Mouse (Mus musculus): ENCODE measurements at regions not wholly inside any gene's neighbourhood (a gene's known extent, or its start where the extent isn't known, plus 50 kb on each side); places are given as distances from the start of the nearest gene placed in this dataset.

- H3K27ac ChIP-seq (ENCODE audit: low read length), result no peak overlapping the region
- H3K36me3 ChIP-seq (ENCODE audit: control insufficient read depth, insufficient read depth), result no peaks in the 10 kb centered on the region
- no peaks in the 10 kb centered on the region for H3K9me3 ChIP-seq (replicated peaks; ENCODE audit: control insufficient read depth, low read length)
- no peaks in the 10 kb centered on the region for H3K4me1 ChIP-seq (ENCODE audit: control insufficient read depth, low read depth, low read length)
- H3K4me3 ChIP-seq (ENCODE audit: low read depth, low read length), result no peak overlapping the region
- no peak for ATAC-seq (ENCODE audit: low read depth)
- no peak overlapping the region for H3K4me2 ChIP-seq (ENCODE audit: low read depth, low read length)
- H3K27me3 ChIP-seq (ENCODE audit: control insufficient read depth, insufficient read depth, low read depth, low read length), result no peaks in the 10 kb centered on the region
- H3K9ac ChIP-seq (ENCODE audit: low read depth, low read length), result no peak overlapping the region
- 57% methylated on average over 15 of the region's 15 CpGs for WGBS (ENCODE audit: insufficient replicate concordance)
Observed at GRCm38 (mm10) chr13:47777206-47778099, 483.6 kb upstream of the Id4 start.

- H3K4me3 ChIP-seq (ENCODE audit: low read depth, low read length), result no peak overlapping the region
- H3K27me3 ChIP-seq (ENCODE audit: control insufficient read depth, insufficient read depth, low read depth, low read length), result no peaks in the 10 kb centered on the region
- H3K9ac ChIP-seq (ENCODE audit: low read depth, low read length), result no peak overlapping the region
- no peak for ATAC-seq (ENCODE audit: low read depth)
- H3K36me3 ChIP-seq (ENCODE audit: control insufficient read depth, insufficient read depth), result no peaks in the 10 kb centered on the region
- no peaks in the 10 kb centered on the region for H3K9me3 ChIP-seq (replicated peaks; ENCODE audit: control insufficient read depth, low read length)
- no peak overlapping the region for H3K4me2 ChIP-seq (ENCODE audit: low read depth, low read length)
- H3K27ac ChIP-seq (ENCODE audit: low read length), result no peak overlapping the region
- WGBS (ENCODE audit: insufficient replicate concordance), result 58% methylated on average over 11 of the region's 14 CpGs
- H3K4me1 ChIP-seq (ENCODE audit: control insufficient read depth, low read depth, low read length), result no peaks in the 10 kb centered on the region
Observed at GRCm38 (mm10) chr13:47778218-47779009, 482.6 kb upstream of the Id4 start.

DNA sequence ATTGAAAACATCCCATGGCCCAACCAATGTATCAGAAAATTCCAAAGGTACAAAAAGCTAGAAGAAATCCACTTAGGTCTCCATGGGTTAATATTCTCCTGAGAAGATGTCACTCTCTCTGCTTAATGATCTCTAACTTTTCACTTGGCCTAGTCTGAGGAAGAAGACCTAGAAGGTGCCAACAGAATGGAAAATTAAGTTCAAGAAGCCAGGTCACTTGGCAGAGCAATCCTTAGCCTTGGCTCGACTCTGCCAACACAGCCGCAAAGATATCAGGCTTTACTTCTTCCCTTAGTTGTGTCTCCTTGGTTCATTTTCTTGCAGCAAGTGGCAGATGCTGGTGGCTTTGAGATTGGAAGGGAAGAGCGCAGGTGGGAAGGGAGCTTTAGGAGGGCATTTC is 476.6 kb upstream of the Id4 start:
- Histone ChIP-seq H3K36me3 (ENCODE audit: control insufficient read depth, insufficient read depth) (no peaks in the 10 kb centered on the region), H3K4me3 (ENCODE audit: low read depth, low read length) (no peak overlapping the region), H3K27me3 (ENCODE audit: control insufficient read depth, insufficient read depth, low read depth, low read length) (no peaks in the 10 kb centered on the region), H3K4me1 (ENCODE audit: control insufficient read depth, low read depth, low read length) (no peaks in the 10 kb centered on the region), H3K9ac (ENCODE audit: low read depth, low read length) (no peak overlapping the region), H3K4me2 (ENCODE audit: low read depth, low read length) (no peak overlapping the region), H3K27ac (ENCODE audit: low read length) (no peak overlapping the region), H3K9me3 (replicated peaks; ENCODE audit: control insufficient read depth, low read length) (no peaks in the 10 kb centered on the region)
- ATAC-seq (ENCODE audit: low read depth), result no peak
- WGBS (ENCODE audit: insufficient replicate concordance), result 72% methylated on average over 3 of the region's 3 CpGs

DNA sequence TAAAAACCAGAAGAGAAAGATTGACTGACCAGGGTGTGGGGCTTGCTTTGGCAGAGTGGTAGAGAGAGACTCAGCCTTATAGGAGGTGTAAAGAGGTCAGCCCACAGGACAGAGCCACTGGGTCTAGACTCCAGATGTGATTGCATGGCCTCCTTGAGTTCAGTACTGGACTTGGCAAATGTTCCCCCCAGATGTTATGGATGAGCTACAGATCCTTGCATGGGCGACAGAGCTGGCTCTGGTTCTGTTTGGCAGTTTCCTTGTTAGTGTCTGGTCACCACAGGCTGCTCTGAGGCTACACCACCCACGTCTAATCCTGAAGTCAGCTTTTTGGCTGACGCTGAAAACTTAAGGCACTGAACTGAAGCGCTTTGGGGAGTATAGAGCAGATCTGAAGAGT is 463.2 kb upstream of the Id4 start:
- Histone ChIP-seq H3K4me1 (ENCODE audit: control insufficient read depth, low read depth, low read length) (no peaks in the 10 kb centered on the region), H3K9ac (ENCODE audit: low read depth, low read length) (no peak overlapping the region), H3K36me3 (ENCODE audit: control insufficient read depth, insufficient read depth) (no peaks in the 10 kb centered on the region), H3K9me3 (replicated peaks; ENCODE audit: control insufficient read depth, low read length) (no peaks in the 10 kb centered on the region), H3K4me2 (ENCODE audit: low read depth, low read length) (no peak overlapping the region), H3K27ac (ENCODE audit: low read length) (no peak overlapping the region), H3K27me3 (ENCODE audit: control insufficient read depth, insufficient read depth, low read depth, low read length) (no peaks in the 10 kb centered on the region), H3K4me3 (ENCODE audit: low read depth, low read length) (no peak overlapping the region)
- no peak for ATAC-seq (ENCODE audit: low read depth)
- WGBS (ENCODE audit: insufficient replicate concordance), result 55% methylated on average over 4 of the region's 4 CpGs

DNA sequence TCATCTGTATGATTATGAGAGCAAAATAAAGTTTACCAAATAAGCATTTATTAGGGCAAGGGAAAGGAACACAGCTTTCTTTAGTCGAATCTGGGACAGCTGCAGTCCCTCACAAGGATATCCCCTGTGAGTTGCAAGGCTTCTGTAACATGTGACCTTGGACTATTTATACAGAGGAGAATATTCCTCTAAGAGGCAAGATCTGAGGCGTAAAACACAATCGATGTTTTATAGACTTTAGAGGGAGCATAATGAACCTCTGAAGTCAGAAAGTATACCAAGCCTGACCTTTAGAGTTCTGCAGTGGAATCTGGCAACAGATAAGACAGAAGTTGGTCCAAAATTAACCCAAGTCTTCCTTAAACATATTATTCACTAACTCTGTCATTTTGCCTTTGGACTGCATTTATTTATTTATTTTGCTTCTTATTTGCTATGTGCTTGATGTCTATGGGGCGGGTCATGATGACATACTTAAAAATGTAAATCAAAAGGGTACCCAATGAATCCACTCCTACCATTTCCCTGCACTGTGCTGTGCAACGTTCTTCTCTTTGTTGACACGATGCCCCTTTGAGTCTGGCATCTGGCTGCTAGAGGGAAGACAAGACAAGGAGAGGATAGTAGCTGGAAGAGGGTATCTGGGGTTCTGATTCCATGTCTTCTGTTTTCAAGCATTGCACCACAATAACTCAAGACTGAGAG is 449.2 kb upstream of the Id4 start:
- no peaks in the 10 kb centered on the region for H3K36me3 ChIP-seq (ENCODE audit: control insufficient read depth, insufficient read depth)
- 43% methylated on average over 6 of the region's 6 CpGs for WGBS (ENCODE audit: insufficient replicate concordance)
- H3K27ac ChIP-seq (ENCODE audit: low read length), result no peak overlapping the region
- H3K9ac ChIP-seq (ENCODE audit: low read depth, low read length), result no peak overlapping the region
- no peak overlapping the region for H3K4me3 ChIP-seq (ENCODE audit: low read depth, low read length)
- H3K27me3 ChIP-seq (ENCODE audit: control insufficient read depth, insufficient read depth, low read depth, low read length), result no peaks in the 10 kb centered on the region
- no peaks in the 10 kb centered on the region for H3K9me3 ChIP-seq (replicated peaks; ENCODE audit: control insufficient read depth, low read length)
- no peak for ATAC-seq (ENCODE audit: low read depth)
- H3K4me1 ChIP-seq (ENCODE audit: control insufficient read depth, low read depth, low read length), result no peaks in the 10 kb centered on the region
- no peak overlapping the region for H3K4me2 ChIP-seq (ENCODE audit: low read depth, low read length)

DNA sequence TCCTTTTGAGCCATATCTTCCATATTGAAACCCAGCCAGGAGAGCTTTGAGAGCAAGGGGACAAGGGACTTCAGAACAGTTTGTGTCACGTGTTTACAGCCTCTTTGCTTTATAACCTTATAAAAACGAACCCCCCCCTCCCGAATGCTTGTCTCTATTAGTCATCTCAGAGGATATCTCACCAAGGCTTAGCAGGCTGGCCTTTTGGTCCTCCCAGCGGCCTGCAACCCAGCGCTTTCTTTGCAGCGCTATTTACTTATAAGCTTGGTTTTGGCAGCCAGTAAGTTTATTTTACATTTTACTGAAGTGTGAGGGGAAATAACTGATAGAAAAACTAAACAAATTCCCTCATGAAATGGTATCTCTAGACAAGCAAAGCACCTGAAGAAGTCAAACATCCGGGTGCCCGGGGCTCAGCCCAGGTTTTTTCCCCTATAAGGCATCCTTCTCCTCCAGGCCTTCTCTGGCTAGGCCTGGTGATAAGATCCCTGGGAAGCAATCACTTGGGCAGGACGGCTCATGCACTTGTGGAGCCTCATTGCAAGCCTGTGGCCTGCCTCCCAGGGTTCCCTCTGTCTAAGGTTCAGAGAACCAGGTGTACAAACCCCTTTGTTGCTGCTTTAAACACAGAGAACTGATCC is 442.0 kb upstream of the Id4 start:
- Histone ChIP-seq H3K4me1 (ENCODE audit: control insufficient read depth, low read depth, low read length) (no peaks in the 10 kb centered on the region), H3K27me3 (ENCODE audit: control insufficient read depth, insufficient read depth, low read depth, low read length) (no peaks in the 10 kb centered on the region), H3K36me3 (ENCODE audit: control insufficient read depth, insufficient read depth) (no peaks in the 10 kb centered on the region), H3K27ac (ENCODE audit: low read length) (no peak overlapping the region), H3K4me2 (ENCODE audit: low read depth, low read length) (no peak overlapping the region), H3K9me3 (replicated peaks; ENCODE audit: control insufficient read depth, low read length) (no peaks in the 10 kb centered on the region), H3K4me3 (ENCODE audit: low read depth, low read length) (no peak overlapping the region), H3K9ac (ENCODE audit: low read depth, low read length) (no peak overlapping the region)
- ATAC-seq (ENCODE audit: low read depth), result no peak
- WGBS (ENCODE audit: insufficient replicate concordance), result 57% methylated on average over 9 of the region's 9 CpGs

DNA sequence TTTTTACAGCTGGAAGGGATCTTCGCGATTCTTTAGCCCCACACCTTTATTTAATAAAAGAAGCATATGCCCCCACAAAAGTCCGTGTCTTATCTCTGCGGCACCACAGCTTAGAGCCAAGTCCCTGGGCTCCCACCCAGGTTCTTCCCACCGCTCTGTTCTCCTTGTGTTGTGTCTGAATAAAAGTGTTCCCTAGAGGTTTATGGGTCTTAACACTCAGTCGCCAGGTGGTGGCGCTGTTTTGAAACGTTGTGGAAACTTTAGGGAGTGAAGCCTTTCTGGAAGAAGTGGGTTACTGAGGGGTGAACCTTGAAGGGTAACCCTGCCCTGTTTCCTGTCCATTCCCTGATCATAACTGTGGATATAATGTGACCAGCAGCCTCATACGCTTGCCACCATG is 424.5 kb upstream of the Id4 start:
- Histone ChIP-seq H3K27ac (ENCODE audit: low read length) (no peak overlapping the region), H3K36me3 (ENCODE audit: control insufficient read depth, insufficient read depth) (no peaks in the 10 kb centered on the region), H3K4me1 (ENCODE audit: control insufficient read depth, low read depth, low read length) (no peaks in the 10 kb centered on the region), H3K27me3 (ENCODE audit: control insufficient read depth, insufficient read depth, low read depth, low read length) (no peaks in the 10 kb centered on the region), H3K9me3 (replicated peaks; ENCODE audit: control insufficient read depth, low read length) (no peaks in the 10 kb centered on the region), H3K4me3 (ENCODE audit: low read depth, low read length) (no peak overlapping the region), H3K9ac (ENCODE audit: low read depth, low read length) (no peak overlapping the region), H3K4me2 (ENCODE audit: low read depth, low read length) (no peak overlapping the region)
- 35% methylated on average over 9 of the region's 9 CpGs for WGBS (ENCODE audit: insufficient replicate concordance)
- ATAC-seq (ENCODE audit: low read depth), result no peak

- Histone ChIP-seq H3K9ac (ENCODE audit: low read depth, low read length) (no peak overlapping the region), H3K9me3 (replicated peaks; ENCODE audit: control insufficient read depth, low read length) (no peaks in the 10 kb centered on the region), H3K36me3 (ENCODE audit: control insufficient read depth, insufficient read depth) (no peaks in the 10 kb centered on the region), H3K4me1 (ENCODE audit: control insufficient read depth, low read depth, low read length) (no peaks in the 10 kb centered on the region), H3K4me2 (ENCODE audit: low read depth, low read length) (no peak overlapping the region), H3K4me3 (ENCODE audit: low read depth, low read length) (no peak overlapping the region), H3K27me3 (ENCODE audit: control insufficient read depth, insufficient read depth, low read depth, low read length) (no peaks in the 10 kb centered on the region), H3K27ac (ENCODE audit: low read length) (no peak overlapping the region)
- ATAC-seq (ENCODE audit: low read depth), result no peak
- WGBS (ENCODE audit: insufficient replicate concordance), result 58% methylated on average over 8 of the region's 8 CpGs
Observed at GRCm38 (mm10) chr13:47842418-47842817, 418.6 kb upstream of the Id4 start.

All from liver, embryonic 16.5 days (tissue).